Mouse (Mus musculus) intestine, postnatal 0 days (tissue): ENCODE results near the gene Fto. TPM values are rescaled to one million over a fixed set of nuclear protein-coding genes. Genes with fewer than 3 reads are reported as not detected.

Experiments used
- ATAC-seq: fragments of 200-750 bp; cut with Nextera tagmentation; 2 replicates; pipeline ENCODE4 v1.8.0; 2017; ENCODE audit warnings: mild to moderate bottlenecking, moderate TSS enrichment, moderate library complexity
- H3K27ac ChIP-seq: fragments of 300-500 bp; sonication (generic); 2 replicates; pipeline ENCODE4 v1.5.1; 2014; ENCODE audit warnings: mild to moderate bottlenecking, low read depth, low read length, moderate library complexity
- H3K27me3 ChIP-seq: fragments of 300-500 bp; sonication (generic); replicated peaks from 2 replicates; pipeline ENCODE4 v1.6.1; 2014; ENCODE audit warnings: low read length, mixed read lengths; ENCODE audit not compliant: control insufficient read depth, insufficient read depth
- H3K36me3 ChIP-seq: fragments of 300-500 bp; sonication (generic); 2 replicates; pipeline ENCODE4 v1.6.1; 2014; ENCODE audit warnings: mild to moderate bottlenecking, moderate library complexity; ENCODE audit not compliant: control insufficient read depth, insufficient read depth
- H3K4me1 ChIP-seq: fragments of 300-500 bp; sonication (generic); replicated peaks from 2 replicates; pipeline ENCODE4 v1.6.1; 2014; ENCODE audit warnings: antibody characterized with exemption, low read length, mixed read lengths; ENCODE audit not compliant: control insufficient read depth, insufficient read depth
- H3K4me2 ChIP-seq: fragments of 300-500 bp; sonication (generic); replicated peaks from 2 replicates; pipeline ENCODE4 v1.6.1; 2014; ENCODE audit warnings: low read depth, mild to moderate bottlenecking, moderate library complexity
- H3K4me3 ChIP-seq: fragments of 300-500 bp; sonication (generic); 2 replicates; pipeline ENCODE4 v1.5.1; 2014; ENCODE audit warnings: low read depth, low read length
- H3K9ac ChIP-seq: fragments of 300-500 bp; sonication (generic); 2 replicates; pipeline ENCODE4 v1.6.1; 2014; ENCODE audit warnings: mild to moderate bottlenecking, low read depth, low read length
- H3K9me3 ChIP-seq: fragments of 300-500 bp; sonication (generic); 2 replicates; pipeline ENCODE4 v1.6.1; 2016; ENCODE audit warnings: mixed run types; ENCODE audit not compliant: control insufficient read depth
- CTCF ChIP-seq: sonication (generic); IDR thresholded peaks from 2 replicates; pipeline ENCODE4 v1.5.1; 2016; ENCODE audit warnings: low read depth, mild to moderate bottlenecking, control low read depth, antibody characterized with exemption, moderate library complexity
- WGBS: fragments of 180-500 bp; shearing (Covaris S2); extraction: QIAGEN DNeasy Blood & Tissue Kit; methylation state at CpG from one replicate; pipeline ENCODE4 v1.1.7; 2014; 5-methylcytosine and 5-hydroxymethylcytosine counted together
- polyA plus RNA-seq: library from polyadenylated mRNA; unstranded; fragments of >200 nt; fragmentation: Nextera tagmentation; extraction: Ambion mirVana; gene quantifications from 2 replicates; pipeline ENCODE4 v1.2.1, GENCODE M21; 2015

The Fto gene
- polyA plus RNA-seq, 1 experiment from 2014 or later, result 21.7 TPM

DNA sequence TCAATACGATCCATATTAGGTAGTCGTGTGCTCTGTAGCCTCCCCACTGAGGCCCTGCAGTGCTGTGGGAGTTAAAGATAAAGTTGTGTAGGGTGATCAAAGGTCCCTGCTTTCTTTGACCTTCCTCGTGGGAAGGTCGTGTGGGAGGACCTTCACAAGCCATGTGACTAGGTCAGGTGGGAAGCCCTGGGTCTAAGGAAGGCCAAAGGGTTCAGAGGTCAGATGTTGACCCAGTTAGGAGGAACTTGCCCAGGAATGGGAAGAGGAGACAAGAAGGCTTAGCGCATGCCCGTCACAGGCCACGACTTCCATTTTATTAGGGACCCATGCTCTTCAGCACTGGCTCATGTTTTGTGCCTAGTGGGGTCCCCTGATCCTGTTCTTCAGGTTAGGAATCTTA, 91.0 kb downstream of the Fto start:
- Histone ChIP-seq H3K27ac (peak overlapping the region; percentile 80), H3K9me3 (no peaks in the 10 kb centered on the region), H3K4me3 (no peak overlapping the region), H3K9ac (no peak overlapping the region), H3K36me3 (peaks cover 2% of the 10 kb centered on the region), H3K4me2 (no peak overlapping the region), H3K27me3 (no peaks in the 10 kb centered on the region), H3K4me1 (peaks cover 10% of the 10 kb centered on the region; the same call in 1 of the 2 replicates)
- WGBS, result 81% methylated on average over 7 of the region's 7 CpGs
- no peak for ATAC-seq
- TF ChIP-seq CTCF, result no peak

DNA sequence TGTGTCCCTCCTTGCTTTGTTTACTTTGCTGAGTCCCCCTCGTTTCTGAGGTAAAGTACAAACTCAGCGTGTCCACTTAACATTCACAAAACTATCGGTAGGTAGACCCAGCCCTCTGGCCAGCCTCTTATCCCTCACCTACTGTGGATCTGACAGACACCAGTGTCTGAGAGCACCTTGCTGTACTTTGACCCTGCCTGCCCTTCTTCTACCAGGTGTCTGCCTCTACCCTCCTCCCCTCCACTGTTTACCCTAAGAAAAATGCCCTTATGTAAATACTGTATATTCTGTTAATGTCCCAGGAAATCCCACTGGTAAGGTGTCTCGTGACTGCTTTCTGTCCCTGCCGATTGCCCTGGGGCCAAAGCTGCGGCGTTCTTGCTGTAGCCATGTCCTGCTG, 91.8 kb downstream of the Fto start:
- Histone ChIP-seq H3K9me3 (no peaks in the 10 kb centered on the region), H3K9ac (no peak overlapping the region), H3K27me3 (no peaks in the 10 kb centered on the region), H3K4me1 (peaks cover 10% of the 10 kb centered on the region; the same call in 1 of the 2 replicates), H3K4me2 (peak overlapping the region; percentile 13; the same call in 1 of the 2 replicates), H3K27ac (peak overlapping the region; percentile 41; the same call in 1 of the 2 replicates), H3K4me3 (no peak overlapping the region), H3K36me3 (peaks cover 9% of the 10 kb centered on the region)
- WGBS, result 37% methylated on average over 7 of the region's 7 CpGs
- ATAC-seq, result peak; percentile 63
- TF ChIP-seq CTCF, result no peak

GRCm38 (mm10) chr8:91406624-91407290, 93.4 kb downstream of the Fto start:
- H3K4me2 ChIP-seq, result no peak overlapping the region
- no peak overlapping the region for H3K9ac ChIP-seq
- no peaks in the 10 kb centered on the region for H3K27me3 ChIP-seq
- H3K36me3 ChIP-seq, result peaks cover 9% of the 10 kb centered on the region
- 76% methylated on average over 14 of the region's 14 CpGs for WGBS
- no peak overlapping the region for H3K27ac ChIP-seq
- H3K9me3 ChIP-seq, result no peaks in the 10 kb centered on the region
- peaks cover 10% of the 10 kb centered on the region; the same call in 1 of the 2 replicates for H3K4me1 ChIP-seq
- ATAC-seq, result no peak
- no peak for TF ChIP-seq CTCF
- no peak overlapping the region for H3K4me3 ChIP-seq

DNA sequence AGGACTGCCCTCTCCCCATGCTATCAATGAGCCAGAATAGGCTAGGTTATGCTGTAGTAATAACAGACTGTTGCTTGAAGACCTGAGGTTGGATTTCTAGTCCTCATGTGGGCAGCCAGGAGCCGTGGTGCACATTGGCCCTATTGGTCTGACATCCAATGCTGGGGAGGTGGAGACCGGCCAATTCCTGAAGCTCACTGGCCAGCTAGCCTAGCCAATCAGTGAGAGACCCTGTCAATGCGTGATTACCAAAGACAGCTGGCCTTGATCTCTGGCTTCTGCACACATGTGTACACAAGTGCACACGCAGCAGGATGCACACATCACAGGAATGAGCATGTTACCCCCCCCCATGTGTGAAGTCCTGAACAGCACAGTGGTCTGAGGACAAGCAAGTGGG, 94.6 kb downstream of the Fto start:
- Histone ChIP-seq H3K4me2 (no peak overlapping the region), H3K4me3 (no peak overlapping the region), H3K27ac (no peak overlapping the region), H3K27me3 (no peaks in the 10 kb centered on the region), H3K36me3 (peaks cover 9% of the 10 kb centered on the region), H3K9me3 (no peaks in the 10 kb centered on the region), H3K4me1 (peaks cover 10% of the 10 kb centered on the region; the same call in 1 of the 2 replicates), H3K9ac (no peak overlapping the region)
- 67% methylated on average over 4 of the region's 4 CpGs for WGBS
- no peak for ATAC-seq
- no peak for TF ChIP-seq CTCF

DNA sequence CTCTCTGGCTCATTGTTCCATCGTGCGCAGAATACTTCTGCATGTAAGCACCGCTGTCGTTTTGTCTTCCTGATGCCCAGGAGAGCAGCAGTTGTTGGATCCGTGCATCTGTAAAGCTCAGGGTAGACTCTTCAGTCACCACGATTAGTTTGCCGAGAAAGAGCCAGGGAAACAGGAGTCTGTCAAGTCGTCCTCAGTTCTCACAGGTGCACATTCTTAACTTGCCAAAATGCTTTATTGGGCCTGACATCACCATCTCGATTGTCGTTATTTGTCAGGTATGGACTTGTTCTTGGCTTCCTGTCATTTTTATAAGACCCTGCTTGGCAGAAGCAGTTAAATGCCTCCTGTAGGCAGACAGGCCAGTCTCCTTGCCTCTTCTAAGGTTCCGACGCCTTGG, 96.7 kb downstream of the Fto start:
- Histone ChIP-seq H3K36me3 (peaks cover 9% of the 10 kb centered on the region), H3K9ac (no peak overlapping the region), H3K27ac (no peak overlapping the region), H3K27me3 (no peaks in the 10 kb centered on the region), H3K4me1 (peaks cover 8% of the 10 kb centered on the region; the same call in 1 of the 2 replicates), H3K4me2 (no peak overlapping the region), H3K9me3 (no peaks in the 10 kb centered on the region), H3K4me3 (no peak overlapping the region)
- TF ChIP-seq CTCF, result no peak
- no peak for ATAC-seq
- WGBS, result 86% methylated on average over 12 of the region's 12 CpGs

DNA sequence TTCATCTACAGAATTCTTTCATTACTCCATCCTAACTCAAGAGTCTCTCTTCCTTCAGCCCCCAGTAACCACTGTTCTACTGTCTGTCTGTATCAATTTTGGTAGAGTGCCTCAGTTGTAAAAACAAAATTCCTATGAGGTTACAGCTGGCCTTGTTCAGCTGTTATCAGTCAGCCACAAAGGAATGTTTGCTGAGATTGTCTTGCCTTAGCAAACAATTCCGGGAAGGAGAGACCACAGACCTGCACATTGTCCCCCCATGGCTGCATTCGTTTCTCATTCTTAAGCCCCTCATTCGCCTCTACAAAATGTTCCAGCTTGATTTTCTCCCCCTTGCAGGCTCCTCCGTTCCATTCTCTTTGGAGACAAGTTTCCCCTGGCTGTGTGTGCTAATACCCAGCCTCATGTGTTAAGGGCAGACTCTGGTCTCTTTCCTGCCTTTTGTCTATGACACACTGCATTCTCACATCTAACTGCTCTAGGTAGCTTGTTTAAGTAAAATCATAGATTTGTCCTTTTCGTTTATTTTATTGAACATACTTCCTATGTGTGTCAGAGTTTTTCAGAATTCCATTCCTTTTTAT, 111.3 kb downstream of the Fto start:
- H3K27me3 ChIP-seq, result no peaks in the 10 kb centered on the region
- H3K4me2 ChIP-seq, result no peak overlapping the region
- no peaks in the 10 kb centered on the region for H3K9me3 ChIP-seq
- no peaks in the 10 kb centered on the region for H3K36me3 ChIP-seq
- WGBS, result 54% methylated on average over 5 of the region's 5 CpGs
- no peak for TF ChIP-seq CTCF
- H3K4me3 ChIP-seq, result no peak overlapping the region
- H3K9ac ChIP-seq, result no peak overlapping the region
- H3K4me1 ChIP-seq, result no peaks in the 10 kb centered on the region
- H3K27ac ChIP-seq, result no peak overlapping the region
- ATAC-seq, result no peak
